Mouse (Mus musculus) testis, adult 2 months (tissue): ENCODE results near the gene Slc25a18. TPM values are rescaled to one million over a fixed set of nuclear protein-coding genes. Genes with fewer than 3 reads are reported as not detected.
"Not testable (repeated sequence)": the region's sequence is repeated elsewhere in the genome, so short reads cannot be mapped to it uniquely, and the experiment has no call there.

Source experiments
- H3K27ac ChIP-seq: fragments of 200-500 bp; 2 replicates; pipeline ENCODE4 v1.5.1; 2012; ENCODE audit warnings: low read depth, low read length; ENCODE audit not compliant: control insufficient read depth, insufficient read depth
- H3K27me3 ChIP-seq: fragments of 200-500 bp; 2 replicates; pipeline ENCODE4 v1.6.1; 2012; ENCODE audit warnings: mild to moderate bottlenecking, low read length, moderate library complexity; ENCODE audit not compliant: control insufficient read depth, insufficient read depth
- H3K36me3 ChIP-seq: fragments of 200-500 bp; 2 replicates; pipeline ENCODE4 v1.6.1; 2012; ENCODE audit warnings: mild to moderate bottlenecking, low read length; ENCODE audit not compliant: control insufficient read depth, insufficient read depth
- H3K4me1 ChIP-seq: fragments of 200-500 bp; 2 replicates; pipeline ENCODE4 v1.6.1; 2012; ENCODE audit warnings: low read length; ENCODE audit not compliant: control insufficient read depth, insufficient read depth
- H3K4me3 ChIP-seq: fragments of 200-500 bp; 2 replicates; pipeline ENCODE4 v1.5.1; 2012; ENCODE audit warnings: low read depth, mild to moderate bottlenecking, low read length, moderate library complexity, mixed read lengths; ENCODE audit not compliant: control insufficient read depth
- CTCF ChIP-seq: fragments of 200-500 bp; IDR thresholded peaks from 2 replicates; pipeline ENCODE4 v1.5.1; 2012; ENCODE audit warnings: low read depth, mild to moderate bottlenecking, inconsistent platforms, low read length, moderate library complexity; ENCODE audit not compliant: control insufficient read depth, insufficient read depth, insufficient replicate concordance
- POLR2A ChIP-seq: fragments of 200-500 bp; IDR thresholded peaks from 2 replicates; pipeline ENCODE4 v1.6.1; 2012; ENCODE audit warnings: low read depth, mild to moderate bottlenecking, inconsistent platforms, low read length, moderate library complexity; ENCODE audit not compliant: control insufficient read depth
- polyA plus RNA-seq: library from polyadenylated mRNA; depleted of rRNA; stranded (reverse); fragments of >200 nt; gene quantifications from 2 replicates; pipeline ENCODE4 v1.2.3, GENCODE M21; 2012

The Slc25a18 gene
- polyA plus RNA-seq, 1 experiment, result 6.5 TPM

DNA sequence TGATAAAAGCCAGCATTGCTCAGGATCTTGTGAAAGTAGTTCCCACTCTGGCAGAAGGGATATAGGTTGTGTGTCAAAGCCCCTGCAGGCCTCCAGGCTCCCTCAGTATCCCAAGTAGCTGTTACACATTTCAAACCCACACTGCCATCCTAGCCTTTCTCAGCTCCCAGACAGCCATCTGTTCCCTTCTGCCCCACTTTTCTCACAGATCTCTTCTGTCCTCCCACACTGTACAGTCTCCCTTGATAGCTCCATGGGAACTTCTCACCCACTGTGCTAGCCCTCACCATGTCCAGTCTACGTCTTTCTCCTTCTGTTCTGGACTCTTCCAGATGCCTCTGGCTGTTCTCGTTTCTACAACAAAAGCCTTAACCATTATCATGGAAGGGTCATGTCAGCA, 22.7 kb downstream of the Slc25a18 start:
- no peak overlapping the region for H3K27ac ChIP-seq
- TF ChIP-seq CTCF (no peak), POLR2A (no peak)
- H3K4me3 ChIP-seq, result no peak overlapping the region
- no peaks in the 10 kb centered on the region for H3K27me3 ChIP-seq
- no peaks in the 10 kb centered on the region for H3K4me1 ChIP-seq
- H3K36me3 ChIP-seq, result no peaks in the 10 kb centered on the region; the same call in none of the 2 replicates

DNA sequence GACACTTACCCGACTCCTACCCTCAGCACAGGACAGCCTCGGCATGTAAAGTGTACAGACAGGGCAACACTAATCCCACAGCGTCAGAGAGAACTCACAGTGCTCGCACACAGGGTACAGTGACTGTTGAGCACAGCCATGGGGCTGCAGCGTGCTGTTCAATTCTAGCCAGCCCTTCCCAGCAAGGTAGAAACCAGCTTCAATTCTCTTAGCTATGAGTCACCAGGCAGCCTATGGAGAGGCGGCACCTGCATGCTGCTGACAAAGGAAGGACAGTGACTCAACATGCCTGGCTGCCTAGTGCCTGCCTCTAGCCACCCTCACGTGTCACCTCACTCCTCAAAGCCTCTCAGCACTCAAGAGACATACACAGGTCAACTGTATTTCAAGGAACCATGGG, 24.6 kb downstream of the Slc25a18 start:
- no peak overlapping the region for H3K4me3 ChIP-seq
- H3K27me3 ChIP-seq, result no peaks in the 10 kb centered on the region
- no peaks in the 10 kb centered on the region; the same call in none of the 2 replicates for H3K36me3 ChIP-seq
- H3K27ac ChIP-seq, result no peak overlapping the region
- no peaks in the 10 kb centered on the region for H3K4me1 ChIP-seq
- TF ChIP-seq POLR2A (no peak), CTCF (no peak)

DNA sequence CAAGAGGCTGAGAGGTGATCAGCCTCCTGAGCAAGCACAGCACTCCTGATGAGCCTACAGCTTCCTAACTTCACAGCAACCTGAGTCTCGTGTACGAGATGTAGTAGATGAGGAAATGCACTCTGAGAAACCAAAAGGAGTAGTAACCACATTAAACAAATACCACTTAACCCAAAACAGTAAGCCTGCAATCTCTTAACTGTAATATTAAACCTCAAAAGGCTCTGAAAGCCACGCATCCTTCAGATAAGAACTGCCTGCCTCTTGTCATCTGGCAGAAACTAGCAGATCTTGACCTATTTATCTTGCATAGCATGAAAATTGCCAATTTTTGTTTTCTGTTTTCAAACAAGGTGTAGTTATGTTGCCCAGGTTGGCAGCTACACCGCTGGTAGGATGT, 25.5 kb downstream of the Slc25a18 start:
- H3K27me3 ChIP-seq, result no peaks in the 10 kb centered on the region
- TF ChIP-seq CTCF, result no peak
- TF ChIP-seq POLR2A, result no peak
- no peaks in the 10 kb centered on the region; the same call in none of the 2 replicates for H3K36me3 ChIP-seq
- no peak overlapping the region for H3K4me3 ChIP-seq
- H3K4me1 ChIP-seq, result no peaks in the 10 kb centered on the region
- no peak overlapping the region for H3K27ac ChIP-seq

DNA sequence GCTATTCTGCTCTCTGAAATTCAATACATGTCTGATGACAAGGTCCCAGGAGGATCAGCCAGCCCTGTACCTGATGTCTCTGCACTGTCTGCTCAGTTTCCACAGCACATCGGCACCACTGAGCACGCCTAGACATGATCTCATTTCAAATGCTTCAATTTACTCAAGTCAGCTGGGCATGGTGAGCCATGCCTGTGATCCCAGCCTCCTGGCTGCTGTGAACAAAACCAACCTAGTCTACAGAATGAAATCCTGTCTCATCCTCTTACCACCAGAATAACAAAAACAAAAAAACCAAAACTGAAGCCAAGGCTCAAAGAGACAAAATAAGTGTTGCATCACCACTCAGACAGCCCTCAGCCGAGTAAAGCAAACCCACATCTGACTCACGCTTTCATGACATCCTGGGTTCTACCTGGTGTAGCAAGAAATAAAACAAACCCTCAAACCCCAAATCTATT, 26.2 kb downstream of the Slc25a18 start:
- TF ChIP-seq CTCF (no peak), POLR2A (no peak)
- H3K27me3 ChIP-seq, result no peaks in the 10 kb centered on the region
- H3K4me1 ChIP-seq, result no peaks in the 10 kb centered on the region
- H3K27ac ChIP-seq, result no peak overlapping the region
- H3K36me3 ChIP-seq, result no peaks in the 10 kb centered on the region; the same call in none of the 2 replicates
- H3K4me3 ChIP-seq, result no peak overlapping the region

DNA sequence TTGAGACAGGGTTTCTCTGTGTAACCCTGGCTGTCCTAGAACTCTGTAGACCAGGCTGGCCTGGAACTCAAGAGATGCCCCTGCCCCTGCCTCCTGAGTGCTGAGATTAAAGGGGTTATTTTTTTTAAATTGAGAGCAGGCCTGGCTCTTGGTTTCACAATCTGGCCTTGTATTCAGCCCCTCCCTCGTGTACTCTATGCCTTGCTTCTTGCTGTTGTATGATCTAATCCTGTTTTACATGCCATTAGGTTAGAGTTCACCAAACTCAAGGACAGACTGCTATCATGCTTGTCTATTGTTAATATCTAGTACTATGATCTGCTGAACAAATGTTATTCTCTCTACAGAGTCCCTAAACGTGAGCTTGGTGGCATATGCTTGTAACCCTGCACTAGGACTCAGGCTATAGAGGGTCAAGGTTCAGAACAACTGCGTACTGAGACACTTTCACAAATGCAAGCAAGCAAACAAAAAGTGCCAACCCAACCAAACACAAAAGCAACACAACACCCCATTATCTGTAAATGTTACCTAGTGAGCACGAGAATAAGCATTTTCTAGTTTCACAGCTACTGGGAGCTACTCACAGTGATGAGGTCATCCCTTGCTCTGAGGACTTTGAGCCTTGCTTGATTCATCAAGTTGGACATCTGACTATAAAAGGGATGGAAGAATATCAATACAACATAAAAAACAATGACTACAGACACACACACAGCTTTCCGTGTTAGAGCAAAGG, 33.8 kb downstream of the Slc25a18 start:
- no peak overlapping the region for H3K27ac ChIP-seq
- no peaks in the 10 kb centered on the region; the same call in 1 of the 2 replicates for H3K36me3 ChIP-seq
- no peak overlapping the region for H3K4me3 ChIP-seq
- TF ChIP-seq CTCF, result no peak
- TF ChIP-seq POLR2A, result no peak
- H3K27me3 ChIP-seq, result no peaks in the 10 kb centered on the region
- no peaks in the 10 kb centered on the region for H3K4me1 ChIP-seq

DNA sequence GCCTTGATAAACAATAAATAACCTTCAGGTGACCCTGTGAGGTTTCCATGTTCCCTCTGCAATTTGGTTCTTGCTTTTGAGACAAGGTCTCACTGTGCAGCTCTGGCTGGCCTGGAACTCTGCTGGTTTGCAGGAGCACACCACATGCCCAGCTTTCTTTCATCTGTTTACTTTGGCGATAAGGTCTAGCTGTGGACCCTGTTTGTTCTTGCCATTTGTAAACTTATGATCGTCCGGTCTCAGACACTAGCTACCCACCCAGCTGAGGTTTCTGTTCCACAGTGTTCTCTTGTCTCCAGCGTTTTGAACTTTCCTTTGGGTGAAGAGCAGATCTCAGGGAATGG, 34.3 kb downstream of the Slc25a18 start:
- H3K27me3 ChIP-seq, result no peaks in the 10 kb centered on the region
- no peaks in the 10 kb centered on the region for H3K4me1 ChIP-seq
- TF ChIP-seq CTCF (no peak), POLR2A (no peak)
- no peak overlapping the region for H3K27ac ChIP-seq
- H3K4me3 ChIP-seq, result no peak overlapping the region
- H3K36me3 ChIP-seq, result no peaks in the 10 kb centered on the region; the same call in 1 of the 2 replicates

DNA sequence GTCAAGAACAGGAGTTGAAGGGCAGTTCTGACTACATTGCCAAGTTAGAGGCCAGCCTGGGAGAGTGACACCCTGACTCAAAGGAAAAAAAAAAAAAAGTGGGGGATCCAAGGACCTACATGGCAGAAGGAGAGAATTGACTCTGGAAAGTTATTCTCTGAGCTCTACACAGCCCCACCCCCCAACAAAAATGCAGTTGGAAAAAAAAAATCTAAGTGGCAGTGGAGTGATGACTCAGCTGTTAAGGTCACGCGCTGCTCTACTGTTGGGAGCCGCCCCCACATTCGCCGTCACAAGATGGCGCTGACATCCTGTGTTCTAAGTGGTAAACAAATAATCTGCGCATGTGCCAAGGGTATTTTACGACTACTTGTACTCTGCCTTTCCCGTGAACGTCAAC, 38.6 kb downstream of the Slc25a18 start:
- H3K4me3 ChIP-seq, H3K36me3 ChIP-seq, H3K27me3 ChIP-seq, H3K27ac ChIP-seq, H3K4me1 ChIP-seq: not testable (repeated sequence)
